Mouse (Mus musculus) lung, postnatal 14 days (tissue): Measurements from ENCODE around the gene Ermard.

Experiments used
- DNase-seq: peaks from one replicate; pipeline ENCODE4 v3.0.0; 2021

The Ermard gene

DNA sequence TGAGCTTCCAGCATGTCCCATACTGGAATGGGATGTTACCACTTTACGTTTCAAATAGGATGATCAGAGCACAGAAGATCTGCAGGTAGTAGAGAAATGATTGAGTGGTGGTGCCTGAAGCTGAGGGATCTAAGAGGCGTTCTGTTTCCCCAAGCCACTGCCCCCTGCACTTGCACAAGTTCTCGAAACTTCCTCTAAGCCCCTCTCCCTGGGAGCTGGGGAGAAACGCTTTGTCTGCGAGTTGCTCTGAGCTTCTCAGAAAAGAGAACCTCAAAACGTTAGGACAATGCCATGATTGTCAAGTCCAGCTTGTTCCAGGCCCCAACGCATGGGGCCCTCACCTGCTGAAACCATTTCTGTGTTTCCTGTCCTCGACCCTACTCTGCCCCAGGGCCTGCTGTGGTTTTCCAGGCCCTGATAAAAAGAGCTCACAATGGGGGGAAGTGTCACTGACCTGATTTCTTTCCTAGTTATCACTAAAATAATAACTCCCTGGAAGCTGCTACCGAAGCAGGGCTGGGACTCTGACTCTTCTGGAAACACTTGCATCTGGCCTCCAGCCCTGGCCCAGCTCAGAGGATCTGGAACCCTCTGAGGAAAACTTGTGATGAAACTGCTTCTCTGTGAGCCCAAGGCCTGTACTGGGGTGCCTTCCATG, 88.8 kb downstream of the Ermard start:
- DNase-seq, result no peak

DNA sequence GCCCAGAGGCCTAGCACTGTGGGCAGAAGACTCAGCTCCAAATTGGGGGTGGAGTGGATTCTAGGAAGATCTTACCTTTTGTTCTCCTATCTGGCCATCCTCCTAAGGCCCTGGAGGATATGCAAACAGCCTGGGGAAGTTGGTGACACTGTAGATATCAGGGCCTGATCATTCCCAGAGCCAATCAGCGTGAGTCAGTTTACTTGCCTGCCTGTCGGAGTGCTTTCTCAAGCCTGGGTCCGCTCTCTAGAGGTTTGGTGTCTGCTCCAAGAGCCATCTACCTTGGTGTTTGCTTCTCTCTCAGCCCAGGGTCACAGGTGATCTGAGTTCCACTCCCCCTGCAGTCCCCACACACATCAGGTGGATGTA, 89.3 kb downstream of the Ermard start:
- DNase-seq, result no peak

DNA sequence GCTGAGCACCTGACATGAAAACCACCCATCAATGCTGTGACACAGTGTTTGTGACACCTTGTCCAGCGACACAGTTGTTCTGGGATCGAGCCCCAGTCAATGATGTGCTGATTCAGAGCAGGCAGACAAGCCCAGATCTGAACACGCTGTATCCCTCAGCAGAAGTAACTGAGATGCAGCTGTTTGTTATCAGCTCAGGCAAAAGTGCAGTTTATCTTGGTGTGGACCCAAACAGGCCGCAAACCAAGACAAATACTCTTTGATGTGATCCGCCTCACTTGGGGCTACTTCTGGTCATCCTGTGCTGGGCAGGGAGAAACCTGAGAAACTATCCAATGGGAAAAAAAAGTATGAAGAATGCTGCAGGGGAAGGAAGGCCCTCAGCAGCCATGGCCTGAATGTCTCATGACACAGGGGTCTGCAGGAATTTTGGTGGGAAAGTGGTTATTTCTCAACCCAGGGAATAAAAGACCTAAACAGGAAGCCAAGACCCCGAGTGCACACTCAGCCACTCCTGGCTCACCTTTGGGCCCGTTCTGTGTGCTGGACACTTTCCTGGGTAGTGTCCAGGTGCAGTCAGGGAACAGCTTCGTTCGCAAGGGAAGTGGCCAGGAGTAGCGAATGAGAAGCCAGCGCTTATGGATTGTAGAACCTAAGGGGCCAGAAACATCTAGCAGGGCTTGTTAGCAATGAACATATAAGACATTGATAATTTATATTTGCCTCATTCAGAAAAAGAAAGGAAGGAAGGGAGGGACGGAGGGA, 94.1 kb downstream of the Ermard start:
- DNase-seq, result no peak

DNA sequence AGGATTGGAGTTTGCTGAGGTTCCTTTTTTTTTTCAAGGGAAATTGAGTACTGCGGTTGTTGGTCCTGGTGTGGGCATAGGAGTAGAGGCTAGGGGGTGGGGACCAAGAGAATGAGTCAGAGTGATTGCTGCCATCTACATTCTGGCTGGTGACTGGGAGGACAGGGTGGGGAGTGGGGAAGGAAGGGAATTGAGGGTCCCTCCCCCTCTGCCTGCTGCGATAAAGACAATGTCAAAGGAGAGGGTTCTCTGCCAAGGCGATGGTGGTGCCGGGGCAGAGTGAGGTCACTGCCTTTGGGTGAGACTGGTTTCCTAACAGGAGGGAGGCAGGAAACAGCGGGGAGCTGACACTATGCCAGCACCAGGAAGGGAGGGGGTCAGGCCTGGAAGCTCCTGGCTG, 96.4 kb downstream of the Ermard start:
- peak; percentile 75 for DNase-seq
